Mouse (Mus musculus): ENCODE results near the gene Cypt3. TPM values are rescaled to one million over a fixed set of nuclear protein-coding genes. Genes with fewer than 3 reads are reported as not detected.

Gene Cypt3
- 3.9 TPM for polyA plus RNA-seq (2014; fragmentation: Illumina TruSeq; extraction: RNeasy Lipid Tissue Mini Kit (QIAGEN cat#74804); ENCODE audit: low read depth, low replicate concordance)

DNA sequence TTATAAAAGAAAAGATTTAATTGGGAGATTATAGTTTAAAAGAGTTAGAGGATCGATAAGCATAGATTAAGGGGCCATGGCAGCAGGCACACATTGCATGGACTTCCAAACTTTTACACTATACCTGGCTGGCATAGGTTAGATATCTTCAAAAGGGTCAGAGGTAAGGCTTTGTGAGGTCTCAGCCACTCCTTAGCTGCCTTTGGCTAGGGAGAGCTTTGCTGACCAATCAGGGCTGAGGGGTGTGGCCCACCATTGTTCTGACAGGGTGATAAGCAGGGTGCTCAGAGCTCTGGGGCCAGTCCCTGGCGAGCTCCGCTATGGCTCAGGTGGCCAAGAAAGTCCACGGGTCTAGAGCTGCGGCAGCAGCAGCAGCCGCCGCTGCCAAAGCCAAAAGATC lies at the start of gene Cypt3:
TSS of gene Cypt3 (plus strand) at position 301 of the 400 bp plus-strand sequence.

Other genes with a start within 250 kb of the Cypt3 start
- gene Ubqln2, start 60.4 kb upstream of the Cypt3 start, polyA plus RNA-seq (2014; fragmentation: Illumina TruSeq; extraction: RNeasy Lipid Tissue Mini Kit (QIAGEN cat#74804); ENCODE audit: low read depth, low replicate concordance), result 44.8 TPM
- gene Kctd12b, start 137.8 kb downstream of the Cypt3 start, polyA plus RNA-seq (2014; fragmentation: Illumina TruSeq; extraction: RNeasy Lipid Tissue Mini Kit (QIAGEN cat#74804); ENCODE audit: low read depth, low replicate concordance), result 11.0 TPM
- 43.7 TPM for gene Nbdy, start 165.0 kb downstream of the Cypt3 start, polyA plus RNA-seq (2014; fragmentation: Illumina TruSeq; extraction: RNeasy Lipid Tissue Mini Kit (QIAGEN cat#74804); ENCODE audit: low read depth, low replicate concordance)